Mouse (Mus musculus) liver, embryonic 14.5 days (tissue): ENCODE data around the gene Tsnax. TPM values are rescaled to one million over a fixed set of nuclear protein-coding genes. Genes with fewer than 3 reads are reported as not detected.
A peak's percentile ranks its signal among the peaks of the same experiment; 100 is the strongest.

Source experiments
- ATAC-seq: fragments of 200-750 bp; cut with Nextera tagmentation; 2 replicates; pipeline ENCODE4 v1.8.0; 2017; ENCODE audit warnings: moderate number of reproducible peaks, mild to moderate bottlenecking, moderate library complexity; ENCODE audit not compliant: insufficient read depth
- DNase-seq, 3 experiments: peaks; one replicate each; pipeline ENCODE4 v3.0.0-alpha.2; 2012 to 2013; ENCODE audit warnings: low read depth in 3 of 3, low spot score in 3 of 3
- H3K27ac ChIP-seq: fragments of 300-500 bp; sonication (generic); 2 replicates; pipeline ENCODE4 v1.5.1; 2014; ENCODE audit warnings: moderate library complexity, mild to moderate bottlenecking, control low read depth, inconsistent platforms
- H3K27me3 ChIP-seq: fragments of 300-500 bp; sonication (generic); 2 replicates; pipeline ENCODE4 v1.6.1; 2014; ENCODE audit warnings: mild to moderate bottlenecking, low read length, moderate library complexity; ENCODE audit not compliant: control insufficient read depth, insufficient read depth
- H3K36me3 ChIP-seq: fragments of 300-500 bp; sonication (generic); replicated peaks from 2 replicates; pipeline ENCODE4 v1.6.1; 2014; ENCODE audit warnings: low read depth; ENCODE audit not compliant: control insufficient read depth, insufficient read depth
- H3K4me1 ChIP-seq, 2 experiments: fragments of 200-500 bp in 1 of 2; fragments of 300-500 bp in 1 of 2; sonication (generic) in 1 of 2; replicated peaks; 2 replicates each; pipeline ENCODE4 v1.6.1; 2012 to 2014; ENCODE audit warnings: antibody characterized with exemption in 1 of 2, inconsistent platforms in 1 of 2, low read length in 1 of 2; ENCODE audit not compliant: control insufficient read depth in 2 of 2, insufficient read depth in 2 of 2
- H3K4me2 ChIP-seq: fragments of 300-500 bp; sonication (generic); 2 replicates; pipeline ENCODE4 v1.6.1; 2014; ENCODE audit warnings: low read depth, mild to moderate bottlenecking, control low read depth, moderate library complexity
- H3K4me3 ChIP-seq, 2 experiments: fragments of 200-500 bp in 1 of 2; fragments of 300-500 bp in 1 of 2; sonication (generic) in 1 of 2; 2 replicates each; pipeline ENCODE4 v1.5.1; 2012 to 2014; ENCODE audit warnings: low read depth in 2 of 2, low read length in 2 of 2, mild to moderate bottlenecking in 2 of 2, control low read depth in 1 of 2, inconsistent platforms in 1 of 2, moderate library complexity in 1 of 2; ENCODE audit not compliant: insufficient read depth in 1 of 2
- H3K9ac ChIP-seq: fragments of 300-500 bp; sonication (generic); replicated peaks from 2 replicates; pipeline ENCODE4 v1.6.1; 2014; ENCODE audit warnings: mild to moderate bottlenecking, control low read depth, moderate library complexity
- H3K9me3 ChIP-seq: fragments of 300-500 bp; sonication (generic); 2 replicates; pipeline ENCODE4 v1.6.1; 2016; ENCODE audit warnings: low read length, mixed read lengths; ENCODE audit not compliant: control insufficient read depth
- CTCF ChIP-seq: IDR thresholded peaks from 2 replicates; pipeline ENCODE4 v1.5.1; 2016; ENCODE audit warnings: antibody characterized with exemption, low read depth, control low read depth
- EP300 ChIP-seq: IDR thresholded peaks from 2 replicates; pipeline ENCODE4 v1.6.1; 2016; ENCODE audit warnings: antibody characterized with exemption, low read depth
- WGBS: fragments of 180-500 bp; shearing (Covaris S2); extraction: QIAGEN DNeasy Blood & Tissue Kit; methylation state at CpG from one replicate; pipeline ENCODE4 v1.1.7; 2014; ENCODE audit not compliant: insufficient replicate concordance; 5-methylcytosine and 5-hydroxymethylcytosine counted together
- polyA plus RNA-seq, 2 experiments: library from polyadenylated mRNA; depleted of rRNA in 1 of 2; stranded (reverse) in 1 of 2; unstranded in 1 of 2; fragments of >200 nt; fragmentation: Nextera tagmentation in 1 of 2; extraction: Ambion mirVana in 1 of 2; gene quantifications; 2 replicates each; pipeline versions ENCODE4 v1.2.1 to v1.2.3; 2012 to 2014

Tsnax gene
- polyA plus RNA-seq, 2 experiments: 31.3 to 41.1 TPM

- H3K27me3 ChIP-seq: peaks cover 13% of the 10 kb centered on the region
- no peak overlapping the region for H3K27ac ChIP-seq
- no peak overlapping the region for H3K4me2 ChIP-seq
- H3K36me3 ChIP-seq: no peaks in the 10 kb centered on the region
- DNase-seq (no peak), ATAC-seq (no peak)
- H3K9me3 ChIP-seq: no peaks in the 10 kb centered on the region
- no peak overlapping the region for H3K4me3 ChIP-seq
- no peak overlapping the region for H3K9ac ChIP-seq
- 46% methylated on average over 5 of the region's 5 CpGs for WGBS
- H3K4me1 ChIP-seq: no peaks in the 10 kb centered on the region
- TF ChIP-seq CTCF: no peak
- no peak for TF ChIP-seq EP300
Measured at GRCm38 (mm10) chr8:125049051-125049750, 36.4 kb downstream of the Tsnax start.

- TF ChIP-seq EP300 (no peak), CTCF (no peak)
- H3K27me3 ChIP-seq: peaks cover 19% of the 10 kb centered on the region
- no peak for ATAC-seq
- H3K9ac ChIP-seq: no peak overlapping the region
- DNase-seq: no peak
- no peak overlapping the region for H3K4me2 ChIP-seq
- H3K4me3 ChIP-seq: no peak overlapping the region
- no peak overlapping the region for H3K27ac ChIP-seq
- no peaks in the 10 kb centered on the region for H3K36me3 ChIP-seq
- no peaks in the 10 kb centered on the region for H3K9me3 ChIP-seq
- H3K4me1 ChIP-seq: no peaks in the 10 kb centered on the region
- 46% methylated on average over 6 of the region's 6 CpGs for WGBS
Measured at GRCm38 (mm10) chr8:125049826-125050225, 37.0 kb downstream of the Tsnax start.

- H3K4me2 ChIP-seq: no peak overlapping the region
- H3K4me1 ChIP-seq: no peaks in the 10 kb centered on the region
- no peaks in the 10 kb centered on the region for H3K36me3 ChIP-seq
- ATAC-seq (no peak), DNase-seq (peak in 1 of 3 experiments; percentile 32)
- 34% methylated on average over 2 of the region's 2 CpGs for WGBS
- no peak overlapping the region for H3K9ac ChIP-seq
- H3K27ac ChIP-seq: no peak overlapping the region
- TF ChIP-seq CTCF (peak; percentile 89), EP300 (no peak)
- peaks cover 29% of the 10 kb centered on the region for H3K27me3 ChIP-seq
- no peak overlapping the region for H3K4me3 ChIP-seq
- H3K9me3 ChIP-seq: no peaks in the 10 kb centered on the region
Measured at GRCm38 (mm10) chr8:125052026-125052425, 39.2 kb downstream of the Tsnax start.

GRCm38 (mm10) chr8:125053505-125054435 lies 41.0 kb downstream of the Tsnax start, which contains the start of gene Disc1:
Gene Disc1, plus strand, starts transcription at chr8:125054195.
- Histone ChIP-seq H3K4me1 (no peaks in the 10 kb centered on the region), H3K4me2 (peak within 1 kb of the TSS; percentile 51), H3K27me3 (peaks cover 29% of the 10 kb centered on the region), H3K27ac (no peak within 1 kb of the TSS), H3K9me3 (no peaks in the 10 kb centered on the region), H3K36me3 (no peaks in the 10 kb centered on the region), H3K9ac (peak within 1 kb of the TSS; percentile 16; the same call in 1 of the 2 replicates), H3K4me3 (peak within 1 kb of the TSS; percentile 40 to 47)
- ATAC-seq (no peak), DNase-seq (no peak)
- TF ChIP-seq EP300: no peak
- no peak for TF ChIP-seq CTCF
- WGBS: 2% methylated on average over 65 of the region's 65 CpGs

GRCm38 (mm10) chr8:125054436-125054810 lies 41.6 kb downstream of the Tsnax start:
- Histone ChIP-seq H3K4me3 (peak overlapping the region; percentile 40 to 47), H3K4me1 (no peaks in the 10 kb centered on the region), H3K36me3 (no peaks in the 10 kb centered on the region), H3K4me2 (peak overlapping the region; percentile 51), H3K9me3 (no peaks in the 10 kb centered on the region), H3K9ac (peak overlapping the region; percentile 16; the same call in 1 of the 2 replicates), H3K27me3 (peaks cover 29% of the 10 kb centered on the region), H3K27ac (no peak overlapping the region)
- WGBS: under 1% methylated on average over 38 of the region's 38 CpGs
- TF ChIP-seq CTCF: no peak
- TF ChIP-seq EP300: no peak
- ATAC-seq (no peak), DNase-seq (no peak)
